Mouse (Mus musculus) liver, embryonic 14.5 days (tissue): Measurements from ENCODE around the gene Arpc2. TPM values are rescaled to one million over a fixed set of nuclear protein-coding genes. Genes with fewer than 3 reads are reported as not detected.

Experiments used
- ATAC-seq: fragments of 200-750 bp; cut with Nextera tagmentation; 2 replicates; pipeline ENCODE4 v1.8.0; 2017; ENCODE audit warnings: moderate number of reproducible peaks, mild to moderate bottlenecking, moderate library complexity; ENCODE audit not compliant: insufficient read depth
- DNase-seq, 3 experiments: peaks; one replicate each; pipeline ENCODE4 v3.0.0-alpha.2; 2012 to 2013; ENCODE audit warnings: low read depth in 3 of 3, low spot score in 3 of 3
- H3K27ac ChIP-seq: fragments of 300-500 bp; sonication (generic); 2 replicates; pipeline ENCODE4 v1.5.1; 2014; ENCODE audit warnings: moderate library complexity, mild to moderate bottlenecking, control low read depth, inconsistent platforms
- H3K27me3 ChIP-seq: fragments of 300-500 bp; sonication (generic); 2 replicates; pipeline ENCODE4 v1.6.1; 2014; ENCODE audit warnings: mild to moderate bottlenecking, low read length, moderate library complexity; ENCODE audit not compliant: control insufficient read depth, insufficient read depth
- H3K36me3 ChIP-seq: fragments of 300-500 bp; sonication (generic); replicated peaks from 2 replicates; pipeline ENCODE4 v1.6.1; 2014; ENCODE audit warnings: low read depth; ENCODE audit not compliant: control insufficient read depth, insufficient read depth
- H3K4me1 ChIP-seq, 2 experiments: fragments of 200-500 bp in 1 of 2; fragments of 300-500 bp in 1 of 2; sonication (generic) in 1 of 2; replicated peaks; 2 replicates each; pipeline ENCODE4 v1.6.1; 2012 to 2014; ENCODE audit warnings: antibody characterized with exemption in 1 of 2, inconsistent platforms in 1 of 2, low read length in 1 of 2; ENCODE audit not compliant: control insufficient read depth in 2 of 2, insufficient read depth in 2 of 2
- H3K4me2 ChIP-seq: fragments of 300-500 bp; sonication (generic); 2 replicates; pipeline ENCODE4 v1.6.1; 2014; ENCODE audit warnings: low read depth, mild to moderate bottlenecking, control low read depth, moderate library complexity
- H3K4me3 ChIP-seq, 2 experiments: fragments of 200-500 bp in 1 of 2; fragments of 300-500 bp in 1 of 2; sonication (generic) in 1 of 2; 2 replicates each; pipeline ENCODE4 v1.5.1; 2012 to 2014; ENCODE audit warnings: low read depth in 2 of 2, low read length in 2 of 2, mild to moderate bottlenecking in 2 of 2, control low read depth in 1 of 2, inconsistent platforms in 1 of 2, moderate library complexity in 1 of 2; ENCODE audit not compliant: insufficient read depth in 1 of 2
- H3K9ac ChIP-seq: fragments of 300-500 bp; sonication (generic); replicated peaks from 2 replicates; pipeline ENCODE4 v1.6.1; 2014; ENCODE audit warnings: mild to moderate bottlenecking, control low read depth, moderate library complexity
- H3K9me3 ChIP-seq: fragments of 300-500 bp; sonication (generic); 2 replicates; pipeline ENCODE4 v1.6.1; 2016; ENCODE audit warnings: low read length, mixed read lengths; ENCODE audit not compliant: control insufficient read depth
- CTCF ChIP-seq: IDR thresholded peaks from 2 replicates; pipeline ENCODE4 v1.5.1; 2016; ENCODE audit warnings: antibody characterized with exemption, low read depth, control low read depth
- EP300 ChIP-seq: IDR thresholded peaks from 2 replicates; pipeline ENCODE4 v1.6.1; 2016; ENCODE audit warnings: antibody characterized with exemption, low read depth
- WGBS: fragments of 180-500 bp; shearing (Covaris S2); extraction: QIAGEN DNeasy Blood & Tissue Kit; methylation state at CpG from one replicate; pipeline ENCODE4 v1.1.7; 2014; ENCODE audit not compliant: insufficient replicate concordance; 5-methylcytosine and 5-hydroxymethylcytosine counted together
- polyA plus RNA-seq, 2 experiments: library from polyadenylated mRNA; depleted of rRNA in 1 of 2; stranded (reverse) in 1 of 2; unstranded in 1 of 2; fragments of >200 nt; fragmentation: Nextera tagmentation in 1 of 2; extraction: Ambion mirVana in 1 of 2; gene quantifications; 2 replicates each; pipeline versions ENCODE4 v1.2.1 to v1.2.3; 2012 to 2014

Arpc2 gene
- polyA plus RNA-seq, 2 experiments, result 95.3 to 157 TPM

DNA sequence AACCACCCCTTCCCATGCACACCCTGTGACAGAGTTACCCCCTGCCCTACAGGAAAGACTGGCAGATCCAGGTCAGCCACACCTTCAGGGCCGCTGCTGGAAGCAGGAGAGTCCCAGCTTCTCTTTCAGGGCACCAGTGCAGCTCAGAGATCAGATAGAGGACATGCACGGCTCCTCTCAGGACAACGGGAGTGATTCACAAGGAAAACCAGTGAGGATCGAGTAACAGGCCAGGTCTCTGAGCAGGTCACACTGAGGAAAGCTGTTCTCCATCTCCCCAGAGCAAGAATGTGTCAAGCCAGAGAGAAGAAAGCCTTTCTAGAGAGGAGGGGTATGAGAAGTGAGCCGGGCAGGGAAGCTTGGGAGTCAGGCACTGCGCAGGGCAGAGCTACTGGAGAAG lies 60.6 kb downstream of the Arpc2 start:
- DNase-seq (no peak), ATAC-seq (no peak)
- 61% methylated on average over 6 of the region's 6 CpGs for WGBS
- Histone ChIP-seq H3K27me3 (no peaks in the 10 kb centered on the region), H3K4me1 (peaks cover 35 to 44% of the 10 kb centered on the region in 2 experiments), H3K27ac (peak overlapping the region; percentile 90), H3K36me3 (peaks cover 2% of the 10 kb centered on the region; the same call in 1 of the 2 replicates), H3K4me3 (peak overlapping the region; percentile 36 to 52), H3K9ac (peak overlapping the region; percentile 66), H3K9me3 (no peaks in the 10 kb centered on the region), H3K4me2 (peak overlapping the region; percentile 75)
- TF ChIP-seq EP300 (no peak), CTCF (no peak)

DNA sequence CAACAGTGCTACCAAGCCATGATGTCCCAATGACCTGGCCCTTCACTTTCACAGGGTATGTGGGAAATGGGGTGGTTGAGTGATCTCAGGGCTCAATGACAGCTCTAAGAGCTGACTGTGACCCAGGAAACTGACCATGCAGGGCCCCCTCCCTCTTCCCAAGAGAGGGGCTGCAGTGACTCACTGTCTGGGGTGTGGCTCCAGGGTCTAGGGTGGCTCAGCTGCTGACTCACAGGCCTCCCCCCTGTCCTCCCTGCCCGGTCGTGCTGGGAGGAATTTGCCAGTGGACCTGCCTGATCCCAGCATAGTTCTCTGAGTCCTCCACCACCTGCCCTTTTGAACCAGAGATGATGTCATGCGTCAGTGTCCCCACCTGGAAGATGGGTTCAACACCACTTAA lies 61.4 kb downstream of the Arpc2 start:
- H3K4me2 ChIP-seq, result peak overlapping the region; percentile 75; the same call in 1 of the 2 replicates

DNA sequence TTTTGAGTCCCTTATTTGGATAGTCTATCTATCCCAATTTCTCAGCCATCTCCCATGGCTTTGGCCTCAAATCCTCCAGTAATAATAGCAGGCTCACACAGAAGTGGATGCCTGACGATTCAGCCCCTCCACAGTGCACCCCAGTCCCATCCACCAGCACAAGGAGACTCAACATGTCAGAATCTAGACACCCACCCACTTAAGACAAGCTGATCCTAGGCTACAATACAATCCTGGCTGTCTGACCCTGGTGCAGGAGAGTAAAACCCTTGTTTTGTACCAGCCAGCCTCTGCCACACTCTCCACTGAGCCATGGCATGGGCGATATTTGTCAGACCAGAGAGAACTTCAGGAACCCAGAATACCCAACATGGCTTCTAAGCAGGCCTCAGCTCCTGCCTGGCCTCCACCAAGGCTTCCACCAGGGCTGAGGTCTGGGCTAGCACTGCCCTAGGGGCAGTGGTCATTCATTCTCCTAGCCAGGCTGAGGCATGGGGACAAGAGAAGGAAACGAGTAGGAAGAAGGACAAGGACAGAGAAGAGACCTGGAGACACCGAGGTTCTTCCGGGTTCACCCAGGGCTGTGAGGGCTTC lies 62.4 kb downstream of the Arpc2 start:
- Histone ChIP-seq H3K9me3 (no peaks in the 10 kb centered on the region), H3K36me3 (no peaks in the 10 kb centered on the region), H3K27me3 (no peaks in the 10 kb centered on the region), H3K4me3 (no peak overlapping the region), H3K4me1 (peaks cover 35 to 49% of the 10 kb centered on the region in 2 experiments), H3K4me2 (no peak overlapping the region), H3K9ac (no peak overlapping the region), H3K27ac (no peak overlapping the region)
- TF ChIP-seq EP300 (no peak), CTCF (no peak)
- no peak for DNase-seq
- ATAC-seq, result no peak
- 78% methylated on average over 5 of the region's 5 CpGs for WGBS

More for the DNA sequence above, 61.4 kb downstream of the Arpc2 start:
- H3K27ac ChIP-seq, result peak overlapping the region; percentile 34
- peaks cover under 1% of the 10 kb centered on the region; the same call in 1 of the 2 replicates for H3K36me3 ChIP-seq
- no peak for TF ChIP-seq EP300
- TF ChIP-seq CTCF, result no peak
- 55% methylated on average over 3 of the region's 3 CpGs for WGBS
- no peaks in the 10 kb centered on the region for H3K9me3 ChIP-seq
- no peak overlapping the region; the same call in 1 of the 2 replicates for H3K9ac ChIP-seq
- no peaks in the 10 kb centered on the region for H3K27me3 ChIP-seq
- no peak overlapping the region for H3K4me3 ChIP-seq
- peaks cover 35 to 44% of the 10 kb centered on the region in 2 experiments for H3K4me1 ChIP-seq
- DNase-seq (no peak), ATAC-seq (no peak)

DNA sequence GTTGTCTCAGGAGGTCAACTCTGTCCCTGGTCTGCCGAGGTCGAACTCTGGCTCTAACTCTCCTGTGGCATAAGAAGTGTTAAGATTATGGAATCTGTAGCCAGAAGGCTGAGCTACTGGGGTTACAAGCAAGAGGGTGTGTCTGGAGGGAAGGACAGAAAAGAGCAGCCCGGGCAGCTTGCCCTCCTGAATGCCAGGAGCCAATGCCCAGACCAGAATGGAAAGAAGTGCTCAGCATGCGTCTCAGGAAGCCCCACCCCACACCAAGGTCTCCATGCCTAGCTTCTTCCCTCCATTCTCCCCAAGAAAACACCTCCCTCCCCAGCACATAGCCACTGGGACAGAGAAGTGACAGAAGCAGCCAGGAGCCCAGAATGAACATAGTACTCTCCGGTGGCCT lies 63.1 kb downstream of the Arpc2 start:
- no peak for ATAC-seq
- H3K9me3 ChIP-seq, result no peaks in the 10 kb centered on the region
- 58% methylated on average over 5 of the region's 5 CpGs for WGBS
- no peak overlapping the region for H3K9ac ChIP-seq
- H3K4me3 ChIP-seq, result no peak overlapping the region
- H3K4me1 ChIP-seq, result peaks cover 35 to 51% of the 10 kb centered on the region in 2 experiments
- no peak overlapping the region for H3K4me2 ChIP-seq
- H3K27me3 ChIP-seq, result no peaks in the 10 kb centered on the region
- H3K36me3 ChIP-seq, result no peaks in the 10 kb centered on the region
- no peak for DNase-seq
- TF ChIP-seq EP300, result no peak
- no peak for TF ChIP-seq CTCF
- no peak overlapping the region for H3K27ac ChIP-seq

DNA sequence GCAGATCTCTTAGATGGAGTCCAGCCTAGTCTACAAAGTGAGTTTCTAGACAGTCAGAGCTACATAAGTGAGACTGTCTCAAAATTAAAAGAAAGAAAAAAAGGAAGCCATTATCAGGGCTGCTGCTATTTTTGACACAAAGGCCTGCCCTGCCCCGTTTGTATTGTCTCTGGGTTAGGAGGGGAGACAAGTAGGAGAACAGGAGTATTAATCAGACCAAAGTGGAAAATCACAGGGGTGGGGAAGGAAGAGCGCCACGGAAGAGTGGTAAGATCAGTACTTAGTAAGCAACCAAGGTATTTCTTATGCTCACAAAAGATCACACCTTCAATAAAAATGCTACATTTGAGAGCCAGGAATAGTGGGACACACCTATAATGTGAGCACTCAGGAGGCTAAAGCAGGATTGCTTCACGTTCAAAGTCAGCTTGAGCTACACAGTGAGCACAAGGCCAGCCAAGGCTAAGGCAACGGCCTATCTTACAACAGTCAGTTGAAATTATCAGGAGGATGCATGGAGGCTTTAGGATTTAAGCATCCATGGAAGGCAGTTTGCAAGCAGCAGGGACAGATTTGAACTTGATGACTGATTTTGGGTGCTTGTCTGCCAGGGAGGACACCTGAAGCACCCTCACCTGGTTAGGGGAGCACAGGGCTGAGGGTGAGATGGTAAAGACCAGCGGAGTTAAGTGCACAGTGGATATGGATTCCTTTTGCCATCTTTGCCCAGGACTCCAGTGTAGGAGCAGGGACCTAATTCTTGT lies 64.6 kb downstream of the Arpc2 start:
- no peak overlapping the region for H3K4me3 ChIP-seq
- no peak for DNase-seq
- no peaks in the 10 kb centered on the region for H3K9me3 ChIP-seq
- no peaks in the 10 kb centered on the region for H3K36me3 ChIP-seq
- peaks cover 23 to 46% of the 10 kb centered on the region in 2 experiments for H3K4me1 ChIP-seq
- H3K4me2 ChIP-seq, result no peak overlapping the region
- no peak for ATAC-seq
- WGBS, result 56% methylated on average over 6 of the region's 6 CpGs
- TF ChIP-seq EP300 (no peak), CTCF (no peak)
- no peak overlapping the region for H3K9ac ChIP-seq
- H3K27ac ChIP-seq, result no peak overlapping the region
- no peaks in the 10 kb centered on the region for H3K27me3 ChIP-seq
